Mouse (Mus musculus) megakaryocyte, embryonic 14.5 days (primary cell): ENCODE measurements around the gene Rpl37.

ENCODE experiments used
- FLI1 ChIP-seq: IDR thresholded peaks from 2 replicates; pipeline ENCODE4 v1.6.1; 2012; ENCODE audit warnings: low read length, inconsistent platforms, mixed read lengths
- GATA1 ChIP-seq: IDR thresholded peaks from 3 replicates; pipeline ENCODE4 v1.6.1; 2012; ENCODE audit warnings: mixed read lengths, low read length, inconsistent platforms, borderline replicate concordance

DNA sequence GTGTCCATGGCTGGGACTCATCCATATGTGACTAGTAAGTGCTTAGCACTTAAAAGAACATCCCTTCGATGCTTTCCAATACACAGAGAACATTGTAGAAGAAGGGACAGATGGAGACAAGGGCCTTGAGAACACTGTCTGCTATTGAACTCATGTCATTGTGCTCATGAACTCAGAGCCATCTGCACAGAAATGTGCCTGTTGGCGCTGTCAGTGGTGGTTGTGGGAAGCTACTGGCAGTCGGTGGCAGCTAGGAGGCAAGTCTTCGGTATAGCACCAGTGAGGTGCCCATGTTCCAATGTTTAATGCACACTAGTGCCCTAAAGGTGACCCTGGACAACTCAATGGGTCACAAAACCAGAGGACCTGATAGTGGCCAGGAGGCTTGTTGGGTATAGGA is 14.1 kb upstream of the Rpl37 start:
- TF ChIP-seq FLI1, result no peak
- no peak for TF ChIP-seq GATA1
